Mouse (Mus musculus) adrenal gland, adult 2 months (tissue): ENCODE measurements at regions not wholly inside any gene's neighbourhood (a gene's known extent, or its start where the extent isn't known, plus 50 kb on each side); places are given as distances from the start of the nearest gene placed in this dataset.
A peak's percentile ranks its signal among the peaks of the same experiment; 100 is the strongest.
"Not testable (repeated sequence)": the region's sequence is repeated elsewhere in the genome, so short reads cannot be mapped to it uniquely, and the experiment has no call there.

ENCODE experiments used
- DNase-seq: peaks from one replicate; pipeline ENCODE4 v3.0.0; 2021

- no peak for DNase-seq
Observed at GRCm38 (mm10) chr10:119094166-119094565, 145.7 kb downstream of the Cand1 start.

- DNase-seq = no peak
Observed at GRCm38 (mm10) chr10:119087886-119088285, 152.0 kb downstream of the Cand1 start.

GRCm38 (mm10) chr10:119087071-119087665 is 152.7 kb downstream of the Cand1 start:
- no peak for DNase-seq

- no peak for DNase-seq
Observed at GRCm38 (mm10) chr10:119086450-119086849, 153.4 kb downstream of the Cand1 start.

- no peak for DNase-seq
Observed at GRCm38 (mm10) chr10:119083431-119083830, 156.4 kb downstream of the Cand1 start.

GRCm38 (mm10) chr10:119082861-119083260 is 157.0 kb downstream of the Cand1 start:
- DNase-seq = no peak

GRCm38 (mm10) chr10:119081766-119082165 is 158.1 kb downstream of the Cand1 start:
- DNase-seq = not testable (repeated sequence)

- DNase-seq = no peak
Observed at GRCm38 (mm10) chr10:119076100-119076566, 163.7 kb downstream of the Cand1 start.

- no peak for DNase-seq
Observed at GRCm38 (mm10) chr10:119074887-119075286, 165.0 kb downstream of the Cand1 start.

GRCm38 (mm10) chr10:119073991-119074390 is 165.9 kb downstream of the Cand1 start:
- no peak for DNase-seq

- DNase-seq = peak; percentile 69
Observed at GRCm38 (mm10) chr10:119069410-119069809, 170.4 kb downstream of the Cand1 start.

- DNase-seq = no peak
Observed at GRCm38 (mm10) chr10:119067838-119068237, 172.0 kb downstream of the Cand1 start.

GRCm38 (mm10) chr10:119067366-119067765 is 172.5 kb downstream of the Cand1 start:
- DNase-seq = no peak

- DNase-seq = peak; percentile 56
Observed at GRCm38 (mm10) chr10:119065974-119066373, 173.9 kb downstream of the Cand1 start.

- DNase-seq = peak; percentile 88
Observed at GRCm38 (mm10) chr10:119065133-119065817, 174.6 kb downstream of the Cand1 start.

GRCm38 (mm10) chr10:119064218-119064617 is 175.6 kb downstream of the Cand1 start:
- no peak for DNase-seq

GRCm38 (mm10) chr10:119063209-119063699 is 176.6 kb downstream of the Cand1 start:
- peak; percentile 81 for DNase-seq

GRCm38 (mm10) chr10:119061958-119062599 is 177.8 kb downstream of the Cand1 start:
- DNase-seq = peak; percentile 46

GRCm38 (mm10) chr10:119061349-119061850 is 178.5 kb downstream of the Cand1 start:
- DNase-seq = peak; percentile 74

- DNase-seq = no peak
Observed at GRCm38 (mm10) chr10:119058493-119059020, 181.3 kb downstream of the Cand1 start.

GRCm38 (mm10) chr10:119055199-119055785 is 184.6 kb downstream of the Cand1 start:
- DNase-seq = peak; percentile 79
